Comparison of ENCODE assay signal across 8 mouse cellular contexts in genomic region chr3:94658740-94659095, GRCm38 (mm10). TPM values are rescaled to one million over a fixed set of nuclear protein-coding genes. Genes with fewer than 3 reads are reported as not detected.
DNase-seq lines count a peak whose midpoint lies in the region; ATAC-seq and TF ChIP-seq lines count a peak whose summit lies in the region.
"Not testable (repeated sequence)": the region's sequence is repeated elsewhere in the genome, so short reads cannot be mapped to it uniquely, and the experiment has no call there.

TSS of gene Tuft1 (minus strand) at chr3:94658872.

- H3K9me3 ChIP-seq in embryonic facial prominence, embryonic 11.5 days (replicated peaks; ENCODE audit: control insufficient read depth, low read length), result not testable (repeated sequence)

- not testable (repeated sequence) for H3K27ac ChIP-seq in embryonic facial prominence, embryonic 11.5 days (replicated peaks; ENCODE audit: low read depth, low read length); left cerebral cortex, adult 2 months

- DNase-seq in adrenal gland, adult (ENCODE audit: inconsistent age in 2 of 2, low spot score in 1 of 2), result peak; percentile 87 to 93
- not testable (repeated sequence) for DNase-seq in embryonic facial prominence, embryonic 11.5 days (ENCODE audit: low spot score)
- DNase-seq in left cerebral cortex, adult 2 months (ENCODE audit: extremely low spot score in 1 of 2, low spot score in 2 of 2), result peak; percentile 41 to 49
- peak; percentile 77 for DNase-seq in lung, postnatal 14 days
- DNase-seq in ovary, adult 18-20 months (ENCODE audit: low spot score), result peak; percentile 71
- DNase-seq in thymus, postnatal 14 days, result peak; percentile 91

- peak; percentile 63 for ATAC-seq in embryonic facial prominence, embryonic 11.5 days (replicated peaks; ENCODE audit: insufficient number of reproducible peaks, low FRiP score, low TSS enrichment, low read depth)
- ATAC-seq in granulocyte monocyte progenitor cell, adult 5-6 weeks (replicated peaks; ENCODE audit: poor library complexity, severe bottlenecking), result peak; percentile 93
- peak; percentile 97 for ATAC-seq in inflammation-experienced regulatory T-cells, adult 6 months

- not testable (repeated sequence) for H3K27me3 ChIP-seq in embryonic facial prominence, embryonic 11.5 days (ENCODE audit: control insufficient read depth, insufficient read depth, low read length)

- not testable (repeated sequence) for TF ChIP-seq CTCF in left cerebral cortex, adult 2 months (IDR thresholded peaks at IDR 0.05)

- H3K4me1 ChIP-seq in embryonic facial prominence, embryonic 11.5 days (ENCODE audit: control insufficient read depth, insufficient read depth, low read length), result not testable (repeated sequence)

- 0% methylated on average over 16 of the region's 33 CpGs for WGBS in embryonic facial prominence, embryonic 11.5 days

- peak within 1 kb of the TSS; percentile 57 for H3K4me2 ChIP-seq in embryonic facial prominence, embryonic 11.5 days (ENCODE audit: low read depth, low read length)

- H3K9ac ChIP-seq in embryonic facial prominence, embryonic 11.5 days (replicated peaks; ENCODE audit: low read length), result peak within 1 kb of the TSS; percentile 22; the same call in 1 of the 2 replicates

- intact Hi-C loops in left cerebral cortex, adult 2 months (cut with DNase I), result not testable (repeated sequence)

- H3K36me3 ChIP-seq in embryonic facial prominence, embryonic 11.5 days (replicated peaks; ENCODE audit: control insufficient read depth, insufficient read depth, low read depth, low read length), result not testable (repeated sequence)

- peak within 1 kb of the TSS; percentile 32 for H3K4me3 ChIP-seq in embryonic facial prominence, embryonic 11.5 days (ENCODE audit: low read depth, low read length)
- H3K4me3 ChIP-seq in left cerebral cortex, adult 2 months, result peak within 1 kb of the TSS; percentile 34

RNA-seq across cellular contexts. Expression of gene Tuft1, which starts in this region (rescaled TPM):
- 5.0 and 5.3 TPM in 2 replicates for polyA plus RNA-seq in embryonic facial prominence, embryonic 11.5 days (2014; fragmentation: Nextera tagmentation; extraction: Ambion mirVana)
- 3.0 and 3.2 TPM in 2 replicates for total RNA-seq in granulocyte monocyte progenitor cell, adult 5-6 weeks (2014; fragmentation: Nextera tagmentation)
- total RNA-seq in granulocyte monocyte progenitor cell, adult 5-6 weeks (2017), result 8.9 and 15.4 TPM in 2 replicates
- 1 to 10 TPM; 1.8 to 3.9 (median 3.3) TPM for polyA plus RNA-seq in inflammation-experienced regulatory T-cells, adult 6 months (2017; shearing (Covaris generic))
- total RNA-seq in left cerebral cortex, adult 2 months (2021), result 1 to 10 TPM; 1.8 to 1.9 TPM
